Mouse (Mus musculus) cerebellum, postnatal 14 days (tissue): ENCODE measurements at regions not wholly inside any gene's neighbourhood (a gene's known extent, or its start where the extent isn't known, plus 50 kb on each side); places are given as distances from the start of the nearest gene placed in this dataset.

ENCODE experiments used
- DNase-seq, 2 experiments: peaks; one replicate each; pipeline ENCODE4 v3.0.0; 2021; ENCODE audit warnings: mixed read lengths in 2 of 2

GRCm38 (mm10) chr10:96515164-96515922 lies 101.5 kb upstream of the Btg1 start:
- DNase-seq: no peak

GRCm38 (mm10) chr10:96515923-96516258 lies 100.9 kb upstream of the Btg1 start:
- no peak for DNase-seq

GRCm38 (mm10) chr10:96519411-96519810 lies 97.4 kb upstream of the Btg1 start:
- no peak for DNase-seq

- no peak for DNase-seq
Measured at GRCm38 (mm10) chr10:96520995-96521760, 95.6 kb upstream of the Btg1 start.

GRCm38 (mm10) chr10:96523967-96524801 lies 92.6 kb upstream of the Btg1 start:
- peak; percentile 10 for DNase-seq

- DNase-seq: no peak
Measured at GRCm38 (mm10) chr10:96527864-96528263, 88.9 kb upstream of the Btg1 start.

GRCm38 (mm10) chr10:96534547-96535124 lies 82.2 kb upstream of the Btg1 start:
- DNase-seq: no peak

GRCm38 (mm10) chr10:96535461-96535860 lies 81.3 kb upstream of the Btg1 start:
- DNase-seq: no peak

GRCm38 (mm10) chr10:96540828-96541227 lies 76.0 kb upstream of the Btg1 start:
- DNase-seq: no peak

GRCm38 (mm10) chr10:96545312-96545711 lies 71.5 kb upstream of the Btg1 start:
- DNase-seq: no peak

GRCm38 (mm10) chr10:96545761-96546388 lies 70.9 kb upstream of the Btg1 start:
- no peak for DNase-seq

- no peak for DNase-seq
Measured at GRCm38 (mm10) chr10:96549651-96550050, 67.2 kb upstream of the Btg1 start.

GRCm38 (mm10) chr10:96550266-96550665 lies 66.5 kb upstream of the Btg1 start:
- DNase-seq: no peak

- DNase-seq: no peak
Measured at GRCm38 (mm10) chr10:96557336-96557735, 59.5 kb upstream of the Btg1 start.

- no peak for DNase-seq
Measured at GRCm38 (mm10) chr10:96565343-96565742, 51.5 kb upstream of the Btg1 start.
